Mouse (Mus musculus) layer of hippocampus, postnatal 14 days (tissue): Measurements from ENCODE around the gene Ipo4. TPM values are rescaled to one million over a fixed set of nuclear protein-coding genes. Genes with fewer than 3 reads are reported as not detected.

Experiments used
- DNase-seq, 2 experiments: peaks; one replicate each; pipeline ENCODE4 v3.0.0; 2021 to 2022; ENCODE audit warnings: low spot score in 2 of 2, mixed read lengths in 1 of 2
- long read RNA-seq, 2 experiments: library from polyadenylated mRNA; stranded (forward); transcript quantifications; one replicate each; pipeline ENCODE4 v2.0.0; 2021
- total RNA-seq, 2 experiments: library from RNA; stranded (reverse); gene quantifications; 2 replicates each; pipeline ENCODE4 v1.2.3; 2021

Gene Ipo4
- total RNA-seq, result 100 to 1,000 TPM; 120 to 145 TPM
- long read RNA-seq, experiment 1, transcript Ipo4-201 (30 exons, 3,846 nt), result major isoform, 37 of 77 reads
- long read RNA-seq, experiment 1, partial matches to known transcripts, result 21 of 77 reads
- long read RNA-seq, experiment 1, other reads (novel, unspliced or antisense), result 18 of 77 reads
- long read RNA-seq, experiment 2, transcript Ipo4-201 (30 exons, 3,846 nt), result major isoform, 48 of 101 reads
- long read RNA-seq, experiment 2, partial matches to known transcripts, result 36 of 101 reads
- long read RNA-seq, experiment 2, other reads (novel, unspliced or antisense), result 17 of 101 reads

- DNase-seq, result peak; percentile 83 to 93
These were observed at the start of gene Ipo4 for GRCm38 (mm10) chr14:55635523-55636007. Gene Ipo4 (minus strand): TSS chr14:55635957.

GRCm38 (mm10) chr14:55682118-55682493 is 46.3 kb upstream of the Ipo4 start:
- no peak for DNase-seq

GRCm38 (mm10) chr14:55681160-55682117 is 45.7 kb upstream of the Ipo4 start, which contains the start of gene Tinf2:
Gene Tinf2 (minus strand): TSS chr14:55681820.
- DNase-seq, result peak; percentile 95 to 97

GRCm38 (mm10) chr14:55677615-55678014 is 41.9 kb upstream of the Ipo4 start:
- no peak for DNase-seq

GRCm38 (mm10) chr14:55672741-55673060 is 36.9 kb upstream of the Ipo4 start:
- DNase-seq, result no peak

- DNase-seq, result peak; percentile 96
These were observed 36.3 kb upstream of the Ipo4 start, which contains the start of the genes Gmpr2 and Nedd8 for GRCm38 (mm10) chr14:55671833-55672740. Gene Gmpr2 (plus strand): TSS chr14:55671941. Gene Nedd8 (minus strand): TSS chr14:55672124.

- DNase-seq, result peak in 1 of 2 experiments; percentile 61
These were observed 35.7 kb upstream of the Ipo4 start for GRCm38 (mm10) chr14:55671486-55671832.

GRCm38 (mm10) chr14:55660636-55661035 is 24.9 kb upstream of the Ipo4 start:
- DNase-seq, result no peak

- DNase-seq, result peak; percentile 75 to 82
These were observed 24.3 kb upstream of the Ipo4 start, which contains the start of gene Mdp1 for GRCm38 (mm10) chr14:55659960-55660573. Gene Mdp1 (minus strand): TSS chr14:55660508.

- no peak for DNase-seq
These were observed 22.3 kb upstream of the Ipo4 start for GRCm38 (mm10) chr14:55658011-55658410.

- no peak for DNase-seq
These were observed 21.2 kb upstream of the Ipo4 start for GRCm38 (mm10) chr14:55656935-55657334.

- no peak for DNase-seq
These were observed 15.8 kb upstream of the Ipo4 start for GRCm38 (mm10) chr14:55651528-55651927.

GRCm38 (mm10) chr14:55649884-55650283 is 14.1 kb upstream of the Ipo4 start, which contains the start of gene Tssk4:
Gene Tssk4 (plus strand): TSS chr14:55650184.
- DNase-seq, result no peak

GRCm38 (mm10) chr14:55644261-55644888 is 8.6 kb upstream of the Ipo4 start:
- no peak for DNase-seq

GRCm38 (mm10) chr14:55643060-55643907 is 7.5 kb upstream of the Ipo4 start, which contains the start of gene Tm9sf1:
Gene Tm9sf1 (minus strand): TSS chr14:55643806.
- peak; percentile 86 to 95 for DNase-seq

- DNase-seq, result no peak
These were observed 6.9 kb upstream of the Ipo4 start for GRCm38 (mm10) chr14:55642679-55643059.

- no peak for DNase-seq
These were observed 5.5 kb upstream of the Ipo4 start for GRCm38 (mm10) chr14:55641291-55641690.

GRCm38 (mm10) chr14:55640816-55641215 is 5.1 kb upstream of the Ipo4 start:
- DNase-seq, result no peak

- DNase-seq, result no peak
These were observed 2.0 kb upstream of the Ipo4 start, which contains the start of gene Gm49378 for GRCm38 (mm10) chr14:55637795-55638194. Gene Gm49378 (minus strand): TSS chr14:55637895.
